Mouse (Mus musculus) frontal cortex, postnatal 36 days (tissue): ENCODE data around the gene Rab8b.
"Not testable (repeated sequence)": the region's sequence is repeated elsewhere in the genome, so short reads cannot be mapped to it uniquely, and the experiment has no call there.

Experiments used
- DNase-seq, 2 experiments: peaks; one replicate each; pipeline ENCODE4 v3.0.0; 2022; ENCODE audit warnings: low spot score in 2 of 2

Gene Rab8b

GRCm38 (mm10) chr9:66846822-66847221, 72.7 kb downstream of the Rab8b start:
- no peak for DNase-seq

- DNase-seq = no peak
Observed at GRCm38 (mm10) chr9:66835097-66835480, 84.4 kb downstream of the Rab8b start.

GRCm38 (mm10) chr9:66834318-66835096, 85.0 kb downstream of the Rab8b start, which contains the start of gene Aph1c:
TSS of gene Aph1c (minus strand) at chr9:66834726.
- DNase-seq = peak; percentile 97 to 99

GRCm38 (mm10) chr9:66833851-66834250, 85.6 kb downstream of the Rab8b start:
- peak; percentile 9 to 13 for DNase-seq

GRCm38 (mm10) chr9:66832366-66832908, 87.0 kb downstream of the Rab8b start:
- DNase-seq = no peak

- DNase-seq = peak in 1 of 2 experiments; percentile 42
Observed at GRCm38 (mm10) chr9:66825990-66826389, 93.5 kb downstream of the Rab8b start.

- not testable (repeated sequence) for DNase-seq
Observed at GRCm38 (mm10) chr9:66822255-66822654, 97.2 kb downstream of the Rab8b start.

GRCm38 (mm10) chr9:66820996-66821395, 98.5 kb downstream of the Rab8b start:
- no peak for DNase-seq

GRCm38 (mm10) chr9:66813392-66813791, 106.1 kb downstream of the Rab8b start:
- DNase-seq = no peak

GRCm38 (mm10) chr9:66805951-66806350, 113.5 kb downstream of the Rab8b start:
- DNase-seq = not testable (repeated sequence)

- no peak for DNase-seq
Observed at GRCm38 (mm10) chr9:66801947-66802346, 117.5 kb downstream of the Rab8b start.

GRCm38 (mm10) chr9:66796739-66797138, 122.7 kb downstream of the Rab8b start, which contains the start of gene Gm10647:
TSS of gene Gm10647 (plus strand) at chr9:66797039.
- DNase-seq = no peak

GRCm38 (mm10) chr9:66795464-66796324, 123.8 kb downstream of the Rab8b start, which contains the start of gene Aph1b:
TSS of gene Aph1b (minus strand) at chr9:66795490.
- DNase-seq = peak; percentile 94 to 95

GRCm38 (mm10) chr9:66794629-66795463, 124.6 kb downstream of the Rab8b start:
- DNase-seq = peak in 1 of 2 experiments; percentile 13
